Mouse (Mus musculus) frontal cortex, postnatal 36 days (tissue): ENCODE results near the gene Gskip.

Experiments used
- DNase-seq, 2 experiments: peaks; one replicate each; pipeline ENCODE4 v3.0.0; 2022; ENCODE audit warnings: low spot score in 2 of 2

The Gskip gene

DNA sequence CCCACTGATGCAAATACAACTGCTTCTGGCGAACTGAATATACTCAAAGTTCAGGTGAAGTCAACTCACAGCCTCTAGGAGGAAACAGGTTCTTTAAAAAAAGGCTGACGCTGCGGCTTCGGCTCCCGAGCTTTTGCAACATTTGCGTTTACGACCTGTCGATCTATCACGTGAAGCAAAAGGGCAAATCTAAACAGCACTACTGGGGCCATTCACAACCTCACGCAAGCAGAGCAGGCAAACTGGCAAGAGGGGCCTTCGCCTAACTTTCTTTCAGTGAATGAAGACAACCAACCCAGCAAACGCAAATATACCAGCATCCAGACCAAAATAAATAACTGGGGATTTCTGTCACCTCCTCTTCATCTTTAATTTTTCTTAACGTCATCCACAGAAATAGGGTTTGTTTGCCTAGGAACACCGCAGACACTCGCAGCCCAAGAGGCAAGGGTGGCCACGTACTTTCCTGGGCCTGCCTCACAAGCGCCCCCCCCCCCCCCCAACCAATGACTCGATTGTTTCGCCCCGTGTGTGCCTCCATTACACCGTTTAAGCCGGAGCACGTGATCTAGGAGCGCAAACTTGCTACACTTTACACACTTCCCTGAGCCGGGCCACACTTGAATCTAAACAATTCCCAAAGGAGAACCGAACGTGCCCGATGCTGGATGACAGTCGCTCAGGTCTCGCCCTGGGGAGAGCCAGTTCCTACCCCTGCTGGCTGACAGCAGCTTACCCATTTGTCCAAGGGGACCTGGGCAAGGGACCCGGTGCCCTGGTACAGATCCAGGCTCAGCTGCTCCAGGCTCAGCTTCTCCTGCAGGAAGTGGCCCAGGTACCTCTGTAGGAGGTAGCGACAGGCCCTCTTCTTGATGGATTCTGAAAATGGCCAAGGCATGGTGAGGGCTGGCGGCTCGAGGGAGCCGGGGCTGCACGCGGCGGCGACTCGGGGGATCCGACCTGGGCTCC is at the start of gene Gskip:
Gskip (plus strand) TSS at position 897 of the 969 bp plus-strand sequence.
- peak; percentile 27 to 31 for DNase-seq

DNA sequence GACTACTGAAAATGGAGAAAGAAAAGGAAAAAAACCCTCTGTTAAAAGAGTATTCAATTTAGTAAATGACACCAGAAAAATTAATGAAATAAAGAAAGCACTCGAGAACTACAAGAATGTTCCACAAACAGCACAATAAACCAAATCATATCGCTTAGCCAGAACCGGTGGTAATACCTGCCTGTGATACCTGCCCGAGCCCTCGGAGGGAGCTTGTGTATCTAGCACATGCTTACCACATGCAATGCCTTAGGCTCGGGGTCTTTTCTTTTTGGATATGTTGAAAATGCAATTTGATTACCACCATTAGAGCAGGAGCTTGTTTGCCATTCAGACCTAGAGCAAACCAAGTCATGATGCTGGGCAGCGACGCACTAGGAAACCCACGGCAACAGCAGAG is 48.1 kb upstream of the Gskip start:
- no peak for DNase-seq

DNA sequence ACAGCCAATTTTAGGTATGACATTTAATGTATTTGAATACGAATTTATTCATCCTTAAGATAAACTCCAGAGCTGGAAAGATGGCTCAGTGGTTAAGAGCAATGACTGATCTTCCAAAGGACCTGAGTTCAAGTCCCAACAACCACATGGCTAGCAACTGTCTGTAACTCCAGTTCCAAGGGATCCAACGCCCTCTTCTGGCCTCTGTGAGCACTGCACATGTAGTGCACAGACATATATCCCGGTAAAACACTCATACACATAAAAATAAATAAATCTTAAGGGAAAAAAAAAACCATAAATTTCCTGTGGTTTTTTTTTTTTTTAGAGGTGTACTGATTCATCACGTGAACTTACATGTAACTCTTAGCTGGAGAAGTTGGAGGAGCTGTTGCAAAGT is 47.1 kb upstream of the Gskip start:
- DNase-seq = no peak

DNA sequence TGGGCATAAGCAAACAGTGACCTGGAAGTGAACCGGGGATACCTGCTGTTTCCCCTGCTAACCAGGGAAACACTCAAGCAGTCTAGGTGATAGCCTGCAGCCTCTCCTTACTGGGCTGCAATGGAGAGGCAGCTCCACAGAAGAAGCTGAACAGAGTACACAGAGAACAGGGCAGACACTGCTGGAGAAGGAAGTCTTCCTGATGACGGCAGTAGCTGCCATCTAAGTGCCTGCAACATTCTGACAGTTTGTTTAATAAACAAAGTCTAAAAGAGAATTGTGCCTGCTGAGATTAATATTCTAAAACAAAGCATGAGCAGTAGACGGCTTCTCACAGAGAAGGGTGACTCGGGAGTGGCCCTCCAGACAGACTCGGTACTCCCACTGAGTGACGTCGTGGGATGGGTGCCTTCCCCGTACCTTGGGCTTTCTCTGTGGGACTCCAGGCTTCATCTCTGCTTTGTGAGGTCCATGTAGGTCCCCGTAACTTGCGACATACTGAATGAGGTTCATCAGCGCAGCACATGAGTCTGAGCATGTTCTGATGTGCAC is 41.8 kb upstream of the Gskip start:
- DNase-seq = no peak

DNA sequence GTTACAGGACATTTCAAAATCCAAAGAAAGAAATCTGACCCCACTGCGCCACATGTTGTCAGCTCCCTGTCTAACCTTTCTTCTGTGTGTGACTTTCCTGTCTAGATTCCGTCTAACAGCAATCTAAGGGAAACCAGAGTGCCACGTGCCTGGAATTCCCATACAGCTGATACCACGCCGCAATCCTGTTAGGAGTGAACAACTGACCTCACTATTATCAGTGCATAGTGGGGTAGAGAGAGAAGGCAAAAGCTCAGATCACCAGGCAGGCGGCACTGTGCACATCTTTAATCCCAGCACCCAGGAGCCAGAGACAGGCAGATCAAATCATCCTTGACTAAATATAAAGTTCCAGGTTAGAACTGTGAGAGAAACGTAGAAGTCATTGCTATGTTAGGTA is 28.8 kb upstream of the Gskip start:
- no peak for DNase-seq

DNA sequence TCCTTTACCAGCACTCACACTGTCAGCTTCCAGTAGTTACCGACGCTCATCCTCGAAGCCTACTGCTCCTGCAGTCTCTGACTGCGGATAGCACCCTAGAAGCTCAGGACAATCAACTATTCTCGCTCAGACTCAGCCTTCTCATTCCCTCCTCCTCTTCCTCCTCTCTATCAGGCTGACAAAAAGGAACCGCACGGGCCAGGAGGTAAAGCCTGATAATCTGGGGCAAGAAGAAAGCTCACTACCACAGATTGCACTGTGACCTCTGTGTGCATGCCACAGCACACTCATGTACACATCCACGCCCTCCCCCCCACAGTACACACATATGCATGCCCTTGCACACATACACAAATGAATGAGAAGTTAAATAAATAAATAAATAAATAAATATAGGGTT is 8.4 kb upstream of the Gskip start:
- no peak for DNase-seq

DNA sequence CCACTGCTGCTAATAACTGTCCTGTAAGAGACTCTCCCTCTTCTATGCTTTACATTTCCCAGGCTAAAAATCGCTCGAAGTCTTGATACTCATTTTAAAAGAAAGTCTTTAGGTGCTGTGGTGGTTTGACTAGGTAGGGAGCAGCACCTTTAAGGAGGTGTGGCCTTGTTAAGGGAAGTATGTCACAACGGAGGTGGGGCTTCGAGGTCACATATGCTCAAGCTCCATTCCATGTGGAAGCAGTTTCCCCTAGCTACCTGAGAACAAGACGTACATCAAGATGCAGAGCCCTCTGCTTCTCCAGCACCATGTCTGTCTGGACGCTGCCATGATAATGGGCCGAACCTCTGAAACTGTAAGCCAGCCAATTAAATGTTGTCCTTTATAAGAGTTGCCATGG is 6.4 kb upstream of the Gskip start:
- DNase-seq = no peak

- DNase-seq = no peak
Observed at GRCm38 (mm10) chr12:105678762-105679161, 5.9 kb upstream of the Gskip start.

- peak; percentile 96 to 97 for DNase-seq
Observed at GRCm38 (mm10) chr12:105685001-105685691, 517 bp downstream of the Gskip start, which contains the start of gene Atg2b. TSS of gene Atg2b (minus strand) at chr12:105685211.

- DNase-seq = no peak
Observed at GRCm38 (mm10) chr12:105686791-105687190, 2.2 kb downstream of the Gskip start.

DNA sequence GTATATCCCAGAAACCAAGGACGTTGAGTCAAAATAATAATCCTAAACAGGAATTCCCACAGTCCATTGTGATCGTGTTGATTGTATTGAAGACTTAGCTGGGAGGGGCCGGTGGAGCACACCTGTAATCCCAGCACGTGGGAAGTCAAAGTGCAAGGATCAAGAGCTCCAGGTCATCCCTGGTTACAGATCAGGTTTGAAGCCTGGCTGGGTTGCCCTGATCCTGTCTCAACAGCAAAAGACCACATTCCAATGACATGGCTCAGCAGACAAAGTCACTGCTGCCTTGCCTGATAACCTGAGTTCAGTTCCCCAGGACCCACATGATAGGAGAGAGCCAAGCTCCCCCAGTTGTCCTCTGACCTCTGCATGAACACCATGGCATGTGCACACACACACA is 2.8 kb downstream of the Gskip start:
- no peak for DNase-seq

DNA sequence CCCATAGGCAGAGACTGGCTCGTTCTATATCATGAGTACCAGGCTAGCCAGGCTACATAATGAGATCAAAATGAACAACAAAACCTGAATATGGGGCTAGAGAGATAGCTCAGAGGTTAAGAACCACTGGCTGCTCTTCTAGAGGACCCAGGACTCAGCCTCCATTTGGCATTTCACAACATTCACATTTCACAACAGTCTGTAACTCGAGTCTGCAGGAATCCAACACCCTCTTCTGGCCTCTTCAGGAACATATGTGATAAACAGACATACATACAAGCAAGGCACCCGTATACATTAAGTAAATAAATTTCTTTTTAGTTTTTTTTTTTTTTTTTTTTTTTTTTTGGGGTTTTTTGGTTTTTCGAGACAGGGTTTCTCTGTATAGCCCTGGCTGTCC is 3.9 kb downstream of the Gskip start:
- DNase-seq = no peak

DNA sequence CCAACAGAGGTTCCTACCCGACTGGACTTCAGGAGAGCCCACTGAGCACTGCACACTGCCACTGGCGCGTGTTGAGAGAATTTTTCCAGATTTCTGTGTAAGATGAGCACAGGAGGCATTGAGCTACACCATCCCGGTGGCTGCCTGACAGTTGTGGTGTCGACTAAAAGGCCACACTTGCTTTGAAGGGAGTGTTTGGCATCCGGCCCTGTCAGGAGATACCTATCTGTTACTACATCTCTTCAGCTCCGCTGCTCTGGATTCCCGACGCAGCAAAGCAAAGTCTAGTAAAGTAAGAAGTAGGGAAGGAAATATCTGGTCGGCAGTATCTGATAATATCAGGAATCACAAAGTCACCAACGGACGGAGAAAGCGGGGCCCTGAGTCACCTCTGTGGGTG is 4.8 kb downstream of the Gskip start:
- DNase-seq = no peak

DNA sequence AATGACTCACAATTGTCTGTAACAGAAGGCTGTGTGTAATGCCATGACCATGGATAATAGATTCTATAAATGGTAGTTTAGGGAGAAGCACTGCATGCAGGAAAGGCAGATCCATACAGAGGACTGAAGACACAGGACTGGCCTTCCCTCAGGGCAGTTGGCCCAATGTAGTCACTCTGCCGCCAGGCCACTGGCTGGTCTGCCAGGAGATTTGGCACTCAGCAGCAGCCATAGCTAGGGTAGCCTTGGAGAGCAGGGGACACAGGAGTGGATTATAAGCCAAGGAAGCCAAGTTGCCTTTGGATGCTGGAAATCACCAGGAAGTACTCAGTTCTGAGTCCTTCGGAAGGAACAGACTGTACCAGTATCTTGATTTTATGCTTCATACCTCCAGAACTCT is 9.4 kb downstream of the Gskip start:
- DNase-seq = no peak

DNA sequence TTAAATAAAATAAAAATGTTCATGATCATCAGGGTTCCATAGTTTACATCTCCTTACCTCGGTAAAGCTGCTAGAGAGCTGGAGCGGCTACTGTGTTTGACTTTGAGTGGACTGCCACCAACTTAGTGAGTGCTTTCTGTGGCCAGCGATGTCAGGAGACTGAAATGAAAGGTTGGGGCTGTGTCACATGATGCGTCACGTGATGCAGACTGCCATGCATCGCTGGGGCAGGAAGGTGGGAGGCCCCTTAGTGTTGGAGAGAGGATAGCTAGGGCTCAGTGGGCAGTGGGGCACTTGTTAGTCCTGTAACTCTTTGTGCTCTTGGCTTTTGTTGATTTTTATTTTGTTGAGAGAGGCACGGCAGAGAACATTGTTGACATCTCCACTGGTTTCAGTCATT is 11.2 kb downstream of the Gskip start:
- no peak for DNase-seq

GRCm38 (mm10) chr12:105697104-105697780 is 12.6 kb downstream of the Gskip start:
- no peak for DNase-seq

DNA sequence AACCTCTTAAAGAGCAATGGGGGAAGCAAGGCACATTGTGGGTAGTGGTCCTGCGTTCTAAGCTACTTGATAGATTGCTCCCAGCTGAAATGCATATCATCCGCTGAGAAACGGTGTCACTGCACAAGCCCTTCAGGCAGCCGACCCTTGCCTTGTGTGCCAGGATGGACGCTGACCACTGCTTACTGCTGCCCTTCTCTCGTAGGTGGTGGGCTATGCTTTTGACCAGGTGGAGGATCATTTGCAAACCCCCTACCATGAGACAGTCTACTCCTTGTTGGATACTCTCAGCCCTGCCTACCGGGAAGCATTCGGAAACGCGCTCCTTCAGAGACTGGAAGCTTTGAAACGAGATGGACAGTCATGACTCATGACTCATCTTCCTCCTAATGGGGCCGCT is 15.8 kb downstream of the Gskip start:
- no peak for DNase-seq

DNA sequence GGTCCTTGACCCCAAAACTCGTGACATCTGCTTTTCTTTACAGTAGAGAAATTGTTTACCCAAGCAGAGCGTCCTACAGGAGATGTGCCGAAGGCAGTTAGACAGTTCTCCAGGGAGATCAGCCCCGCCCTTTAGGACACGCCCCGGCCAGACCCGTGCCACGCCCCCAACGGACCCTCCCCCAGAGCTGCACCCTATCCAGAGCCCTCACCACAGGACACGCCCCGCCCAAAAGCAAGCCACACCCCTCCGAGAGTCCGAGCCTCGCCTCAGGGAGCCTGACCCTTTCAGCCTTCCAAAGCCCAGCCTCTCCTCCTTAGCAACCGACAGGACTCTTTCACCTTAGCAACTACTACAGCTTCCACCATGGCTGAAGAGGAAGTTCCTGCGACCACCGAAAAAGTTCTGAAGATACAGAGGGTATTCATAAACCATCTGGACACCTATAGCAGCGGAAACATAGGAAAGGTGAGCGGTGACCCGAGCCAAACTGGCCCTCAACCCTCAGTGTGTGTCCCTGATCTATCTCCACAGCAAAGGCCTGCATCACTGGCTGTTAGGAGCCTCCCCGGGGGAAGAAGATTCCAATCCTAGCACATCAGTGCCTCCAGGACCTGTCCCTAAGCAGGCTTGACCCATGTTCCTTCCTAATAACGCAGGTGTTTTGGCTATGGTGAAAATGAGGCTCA is 21.3 kb downstream of the Gskip start, which contains the start of gene Ak7:
Ak7 (plus strand) TSS at position 178 of the 689 bp plus-strand sequence.
- DNase-seq = no peak

- peak; percentile 58 to 59 for DNase-seq
Observed at GRCm38 (mm10) chr12:105718616-105719015, 34.0 kb downstream of the Gskip start.

- DNase-seq = no peak
Observed at GRCm38 (mm10) chr12:105720196-105720595, 35.6 kb downstream of the Gskip start.

GRCm38 (mm10) chr12:105721452-105722132 is 37.0 kb downstream of the Gskip start:
- DNase-seq = no peak
